Mouse (Mus musculus) lung, postnatal 0 days (tissue): ENCODE results near the gene Unc80. TPM values are rescaled to one million over a fixed set of nuclear protein-coding genes. Genes with fewer than 3 reads are reported as not detected.

Experiments
- ATAC-seq: fragments of 200-750 bp; cut with Nextera tagmentation; 2 replicates; pipeline ENCODE4 v1.8.0; 2017; ENCODE audit warnings: moderate library complexity
- DNase-seq: peaks from one replicate; pipeline ENCODE4 v3.0.0-alpha.2; 2016; ENCODE audit warnings: low spot score
- H3K27ac ChIP-seq: fragments of 300-500 bp; sonication (generic); 2 replicates; pipeline ENCODE4 v1.5.1; 2014; ENCODE audit warnings: antibody characterized with exemption, mild to moderate bottlenecking, low read length, mixed read lengths
- H3K27me3 ChIP-seq: fragments of 300-500 bp; sonication (generic); replicated peaks from 2 replicates; pipeline ENCODE4 v1.6.1; 2014; ENCODE audit warnings: low read length, mixed read lengths; ENCODE audit not compliant: insufficient read depth
- H3K36me3 ChIP-seq: fragments of 300-500 bp; sonication (generic); 2 replicates; pipeline ENCODE4 v1.6.1; 2014; ENCODE audit warnings: low read length, mixed read lengths; ENCODE audit not compliant: insufficient read depth
- H3K4me1 ChIP-seq: fragments of 300-500 bp; sonication (generic); 2 replicates; pipeline ENCODE4 v1.6.1; 2014; ENCODE audit warnings: antibody characterized with exemption, low read depth, low read length, mixed read lengths; ENCODE audit not compliant: insufficient read depth
- H3K4me2 ChIP-seq: fragments of 300-500 bp; sonication (generic); replicated peaks from 2 replicates; pipeline ENCODE4 v1.6.1; 2014; ENCODE audit warnings: low read depth, mild to moderate bottlenecking, low read length, moderate library complexity, mixed read lengths
- H3K4me3 ChIP-seq: fragments of 300-500 bp; sonication (generic); 2 replicates; pipeline ENCODE4 v1.5.1; 2014; ENCODE audit warnings: low read depth, low read length
- H3K9ac ChIP-seq: fragments of 300-500 bp; sonication (generic); replicated peaks from 2 replicates; pipeline ENCODE4 v1.6.1; 2014; ENCODE audit warnings: low read depth, mild to moderate bottlenecking
- H3K9me3 ChIP-seq: fragments of 300-500 bp; sonication (generic); 2 replicates; pipeline ENCODE4 v1.6.1; 2016; ENCODE audit warnings: low read length, mixed read lengths
- CTCF ChIP-seq: IDR thresholded peaks from 2 replicates; pipeline ENCODE4 v1.5.1; 2016; ENCODE audit warnings: antibody characterized with exemption, mild to moderate bottlenecking
- EP300 ChIP-seq: IDR thresholded peaks from 2 replicates; pipeline ENCODE4 v1.6.1; 2016; ENCODE audit warnings: antibody characterized with exemption, mild to moderate bottlenecking, control low read depth
- WGBS: fragments of 180-500 bp; shearing (Covaris S2); extraction: QIAGEN DNeasy Blood & Tissue Kit; methylation state at CpG from one replicate; pipeline ENCODE4 v1.1.7; 2014; 5-methylcytosine and 5-hydroxymethylcytosine counted together
- polyA plus RNA-seq: library from polyadenylated mRNA; unstranded; fragments of >200 nt; fragmentation: Nextera tagmentation; extraction: Ambion mirVana; gene quantifications from 2 replicates; pipeline ENCODE4 v1.2.1, GENCODE M21; 2015

Gene Unc80
- polyA plus RNA-seq, 1 experiment from 2014 or later, result 0.67 TPM

- DNase-seq (no peak), ATAC-seq (no peak)
- H3K27me3 ChIP-seq, result no peaks in the 10 kb centered on the region
- H3K4me2 ChIP-seq, result no peak overlapping the region
- H3K9me3 ChIP-seq, result no peaks in the 10 kb centered on the region
- H3K4me3 ChIP-seq, result no peak overlapping the region
- H3K36me3 ChIP-seq, result no peaks in the 10 kb centered on the region
- TF ChIP-seq CTCF (no peak), EP300 (no peak)
- 86% methylated on average over 13 of the region's 13 CpGs for WGBS
- H3K9ac ChIP-seq, result no peak overlapping the region
- no peaks in the 10 kb centered on the region for H3K4me1 ChIP-seq
- H3K27ac ChIP-seq, result no peak overlapping the region
Measured at GRCm38 (mm10) chr1:66569736-66570135, 101.6 kb downstream of the Unc80 start.

- TF ChIP-seq EP300 (no peak), CTCF (no peak)
- H3K4me3 ChIP-seq, result no peak overlapping the region
- no peak overlapping the region for H3K4me2 ChIP-seq
- no peaks in the 10 kb centered on the region for H3K27me3 ChIP-seq
- H3K36me3 ChIP-seq, result no peaks in the 10 kb centered on the region
- DNase-seq (no peak), ATAC-seq (no peak)
- no peaks in the 10 kb centered on the region for H3K9me3 ChIP-seq
- no peak overlapping the region for H3K9ac ChIP-seq
- no peak overlapping the region for H3K27ac ChIP-seq
- no peaks in the 10 kb centered on the region for H3K4me1 ChIP-seq
Measured at GRCm38 (mm10) chr1:66597163-66597788, 129.1 kb downstream of the Unc80 start.

- Histone ChIP-seq H3K4me2 (no peak overlapping the region), H3K27ac (no peak overlapping the region), H3K4me1 (no peaks in the 10 kb centered on the region), H3K36me3 (no peaks in the 10 kb centered on the region), H3K9me3 (no peaks in the 10 kb centered on the region), H3K27me3 (no peaks in the 10 kb centered on the region), H3K4me3 (no peak overlapping the region), H3K9ac (no peak overlapping the region)
- TF ChIP-seq CTCF (no peak), EP300 (no peak)
- ATAC-seq (peak; percentile 55), DNase-seq (peak; percentile 47)
- 56% methylated on average over 4 of the region's 4 CpGs for WGBS
Measured at GRCm38 (mm10) chr1:66608304-66608703, 140.1 kb downstream of the Unc80 start.

DNA sequence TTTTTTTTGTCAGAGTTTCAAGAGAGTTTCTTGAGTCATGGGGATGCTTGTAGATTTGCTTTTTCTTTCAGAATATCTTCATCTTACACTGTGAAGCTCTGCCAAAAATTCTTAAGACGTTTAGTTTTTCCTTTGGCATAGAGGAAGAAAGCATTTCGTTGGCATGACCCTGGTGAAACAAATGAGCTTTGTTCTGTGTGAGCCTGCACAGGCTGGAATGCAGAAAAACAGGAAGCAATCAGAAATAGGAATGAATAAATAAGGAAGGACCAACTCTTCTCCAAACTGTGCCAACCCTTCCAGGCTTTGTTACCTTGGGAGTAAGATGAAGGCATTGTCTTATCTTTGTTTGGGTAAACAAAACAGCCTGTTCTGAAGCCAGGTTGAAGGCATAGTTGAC lies 149.0 kb downstream of the Unc80 start:
- 3% methylated on average over 2 of the region's 2 CpGs for WGBS
- no peak overlapping the region for H3K9ac ChIP-seq
- ATAC-seq, result peak; percentile 48
- H3K4me3 ChIP-seq, result no peak overlapping the region
- H3K36me3 ChIP-seq, result no peaks in the 10 kb centered on the region
- no peaks in the 10 kb centered on the region for H3K4me1 ChIP-seq
- no peaks in the 10 kb centered on the region for H3K9me3 ChIP-seq
- TF ChIP-seq CTCF, result no peak
- TF ChIP-seq EP300, result peak; percentile 30; the same call in 1 of the 2 replicates
- H3K4me2 ChIP-seq, result no peak overlapping the region
- H3K27me3 ChIP-seq, result no peaks in the 10 kb centered on the region
- no peak overlapping the region for H3K27ac ChIP-seq
- DNase-seq, result peak; percentile 33

GRCm38 (mm10) chr1:66638177-66638576 lies 170.0 kb downstream of the Unc80 start:
- H3K27me3 ChIP-seq, result no peaks in the 10 kb centered on the region
- no peaks in the 10 kb centered on the region for H3K36me3 ChIP-seq
- no peak overlapping the region for H3K27ac ChIP-seq
- 28% methylated on average over 2 of the region's 2 CpGs for WGBS
- H3K9me3 ChIP-seq, result no peaks in the 10 kb centered on the region
- ATAC-seq (no peak), DNase-seq (no peak)
- H3K9ac ChIP-seq, result no peak overlapping the region
- H3K4me3 ChIP-seq, result no peak overlapping the region
- H3K4me1 ChIP-seq, result no peaks in the 10 kb centered on the region
- H3K4me2 ChIP-seq, result no peak overlapping the region
- TF ChIP-seq EP300, result no peak
- TF ChIP-seq CTCF, result no peak

DNA sequence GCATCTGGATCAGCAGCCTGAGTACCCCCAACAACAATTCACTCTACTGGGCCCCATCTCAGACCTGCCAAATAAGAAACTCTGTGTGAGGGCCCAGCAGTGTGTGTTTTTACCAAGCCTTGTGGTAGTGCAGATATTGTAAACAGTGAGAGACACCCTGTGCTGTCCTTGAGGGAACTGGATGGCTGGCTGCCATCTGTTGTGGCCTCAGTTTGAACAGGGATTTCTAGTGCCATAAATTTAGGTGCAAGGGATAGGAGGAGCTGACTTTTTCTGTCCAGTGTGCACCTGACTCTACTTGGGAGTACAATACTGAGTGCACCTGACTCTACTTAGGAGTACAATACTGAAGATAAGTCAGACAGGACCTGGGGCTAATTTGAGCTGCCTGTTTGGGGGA lies 178.7 kb downstream of the Unc80 start:
- ATAC-seq, result no peak
- H3K9ac ChIP-seq, result no peak overlapping the region
- no peak overlapping the region for H3K4me3 ChIP-seq

GRCm38 (mm10) chr1:66649568-66649967 lies 181.4 kb downstream of the Unc80 start:
- Histone ChIP-seq H3K27ac (no peak overlapping the region), H3K9me3 (no peaks in the 10 kb centered on the region), H3K4me1 (no peaks in the 10 kb centered on the region), H3K27me3 (no peaks in the 10 kb centered on the region), H3K4me3 (no peak overlapping the region), H3K36me3 (no peaks in the 10 kb centered on the region), H3K9ac (no peak overlapping the region), H3K4me2 (no peak overlapping the region)
- DNase-seq (no peak), ATAC-seq (no peak)
- WGBS, result 74% methylated on average over 6 of the region's 6 CpGs
- TF ChIP-seq EP300 (no peak), CTCF (no peak)

More for the DNA sequence above, 178.7 kb downstream of the Unc80 start:
- no peak for DNase-seq
- H3K27ac ChIP-seq, result no peak overlapping the region
- no peaks in the 10 kb centered on the region for H3K36me3 ChIP-seq
- H3K27me3 ChIP-seq, result no peaks in the 10 kb centered on the region
- no peak overlapping the region for H3K4me2 ChIP-seq
- H3K4me1 ChIP-seq, result no peaks in the 10 kb centered on the region
- H3K9me3 ChIP-seq, result no peaks in the 10 kb centered on the region
- TF ChIP-seq EP300 (no peak), CTCF (no peak)
